Mouse (Mus musculus): Measurements from ENCODE around the gene Pdcl.

Gene Pdcl

DNA sequence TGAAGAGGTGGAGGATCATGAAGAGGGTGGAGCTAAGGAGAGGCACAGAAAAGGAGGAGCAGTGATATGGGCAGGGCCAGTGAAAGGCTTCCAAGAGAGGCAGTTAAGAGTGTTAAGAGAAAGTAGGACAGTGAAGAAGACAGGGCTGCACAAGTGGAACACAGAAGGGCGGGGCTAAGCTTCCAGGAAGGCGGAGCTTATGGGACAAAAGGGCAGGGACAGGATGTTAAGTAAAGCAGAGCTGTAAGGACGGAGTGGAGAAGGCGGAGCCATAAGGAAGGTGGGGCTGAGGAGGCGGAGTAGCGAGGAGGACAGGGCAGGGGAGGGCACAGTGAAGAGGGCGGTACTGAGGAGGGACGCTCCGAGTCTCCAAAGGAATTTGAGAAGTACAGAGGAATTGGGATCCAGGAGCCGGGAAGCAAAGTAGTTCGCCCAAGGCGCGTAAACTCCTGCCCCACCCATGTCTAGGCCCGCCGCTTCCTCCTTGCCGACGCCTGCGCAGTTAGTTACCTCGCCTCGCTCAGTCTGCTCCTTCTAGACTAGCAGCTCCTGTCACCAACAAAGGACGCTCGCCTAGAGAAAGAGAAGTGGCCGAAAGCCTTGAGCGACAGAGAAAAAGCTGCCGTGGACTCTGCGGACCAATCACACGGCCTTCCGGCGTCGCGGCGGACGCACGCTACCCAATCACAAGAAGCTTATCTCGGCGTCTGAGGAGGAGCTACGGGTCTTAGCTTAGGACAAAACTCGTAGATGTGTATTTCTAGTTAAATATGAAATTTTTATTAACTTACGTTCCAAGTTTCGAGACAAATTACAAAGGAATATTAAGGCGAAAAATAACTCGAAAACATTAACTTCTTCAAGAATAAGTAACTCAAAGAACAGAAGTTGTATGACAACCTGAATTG lies at the start of gene Pdcl:
Gene Pdcl, minus strand, starts transcription at position 700 of the 908 bp plus-strand sequence.
- DNase-seq (ENCODE audit: low read depth, low spot score) = peak; percentile 95

DNA sequence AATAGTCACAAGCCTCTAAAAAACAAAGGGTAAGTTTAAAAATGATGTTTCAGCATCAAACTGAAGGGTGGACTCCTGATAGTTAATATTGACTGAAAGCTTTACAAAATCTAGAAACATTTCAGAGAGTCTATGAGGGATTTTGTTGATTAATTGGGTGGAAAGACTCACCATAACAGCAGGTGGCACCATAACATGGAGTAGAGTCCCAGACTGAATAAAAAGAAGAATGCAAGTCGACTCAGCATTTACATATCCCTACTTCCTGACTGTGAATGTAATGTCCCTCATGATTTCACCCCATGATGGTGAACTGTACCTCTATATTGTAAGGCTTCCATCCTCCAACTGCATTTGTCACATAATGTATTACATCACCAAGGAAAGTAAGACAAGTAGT lies 36.4 kb upstream of the Pdcl start:
- DNase-seq (ENCODE audit: low read depth, low spot score) = no peak

DNA sequence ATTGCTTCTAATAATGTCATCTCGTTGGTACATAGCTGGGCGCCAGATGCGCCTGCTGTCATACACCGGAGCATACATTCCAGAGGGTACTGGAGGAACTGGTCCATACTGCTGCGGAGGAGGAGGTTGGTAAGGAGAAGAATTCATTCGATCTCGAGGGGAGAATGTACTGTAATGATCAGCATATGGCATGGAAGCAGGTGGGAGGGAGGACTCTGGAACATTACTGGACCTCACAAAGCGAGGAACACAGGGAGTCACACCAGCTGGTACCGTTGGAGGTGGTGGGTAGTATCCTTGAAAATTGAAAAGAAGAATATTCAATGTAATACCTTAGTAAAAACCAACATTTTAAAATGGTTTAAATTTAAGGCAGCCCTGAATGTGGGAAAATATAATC lies 23.8 kb upstream of the Pdcl start:
- no peak for DNase-seq (ENCODE audit: low read depth, low spot score)

DNA sequence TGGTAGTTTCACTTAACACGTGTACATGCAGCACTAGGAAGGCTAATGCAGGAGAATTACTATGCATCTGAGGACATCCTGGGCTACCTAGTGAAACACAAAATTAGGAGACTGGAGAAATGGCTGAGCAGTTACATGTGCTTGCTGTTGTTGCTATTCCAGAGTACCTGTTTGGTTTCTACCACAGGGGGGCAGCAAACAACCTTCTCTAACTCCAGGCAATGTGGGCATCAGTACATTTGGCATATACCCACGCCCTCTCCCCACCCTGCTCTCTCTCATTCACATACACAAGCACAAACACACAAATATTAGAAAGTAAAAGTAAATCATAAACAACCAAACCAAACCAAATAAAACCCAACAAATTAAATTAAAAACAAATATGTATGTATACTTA lies 21.1 kb upstream of the Pdcl start:
- peak; percentile 39 for DNase-seq (ENCODE audit: low read depth, low spot score)

DNA sequence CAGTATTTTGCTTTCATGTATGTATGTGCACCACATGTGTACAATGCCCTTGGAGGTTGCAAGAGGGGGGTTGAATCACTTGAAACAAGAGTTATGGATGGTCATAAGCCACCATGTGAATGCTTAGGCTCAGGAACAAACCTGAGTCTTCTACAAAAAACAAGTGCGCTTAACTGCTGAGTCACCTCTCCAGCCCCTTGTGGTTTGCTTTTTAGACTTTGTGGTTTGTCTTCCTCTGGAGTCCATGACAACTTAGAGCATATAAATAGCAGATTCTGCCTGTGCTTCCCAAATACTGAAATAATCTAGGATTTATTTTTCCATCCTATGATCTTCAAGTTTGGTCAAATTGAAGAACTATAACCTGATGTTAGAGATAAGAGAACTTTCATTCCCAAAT lies 16.9 kb upstream of the Pdcl start:
- DNase-seq (ENCODE audit: low read depth, low spot score) = no peak

DNA sequence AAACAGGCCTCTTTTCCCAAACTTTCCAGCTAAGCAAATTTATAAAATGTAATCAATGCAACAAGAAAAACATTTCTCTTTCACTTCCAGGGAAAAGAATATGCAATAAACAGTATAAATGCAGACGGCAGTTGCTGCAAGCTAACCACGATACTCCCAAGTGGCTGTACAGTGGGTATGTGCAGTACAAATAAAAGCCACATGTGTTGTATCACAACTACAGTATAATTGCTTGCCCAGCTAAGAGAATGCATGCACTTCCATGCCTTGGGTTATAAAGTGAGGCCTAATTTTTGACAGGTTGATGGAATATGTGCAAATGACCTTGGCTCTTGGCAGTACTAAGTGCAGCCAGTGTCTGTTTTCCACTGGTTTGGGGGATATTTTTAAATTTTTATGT lies 11.5 kb upstream of the Pdcl start:
- DNase-seq (ENCODE audit: low read depth, low spot score) = no peak

DNA sequence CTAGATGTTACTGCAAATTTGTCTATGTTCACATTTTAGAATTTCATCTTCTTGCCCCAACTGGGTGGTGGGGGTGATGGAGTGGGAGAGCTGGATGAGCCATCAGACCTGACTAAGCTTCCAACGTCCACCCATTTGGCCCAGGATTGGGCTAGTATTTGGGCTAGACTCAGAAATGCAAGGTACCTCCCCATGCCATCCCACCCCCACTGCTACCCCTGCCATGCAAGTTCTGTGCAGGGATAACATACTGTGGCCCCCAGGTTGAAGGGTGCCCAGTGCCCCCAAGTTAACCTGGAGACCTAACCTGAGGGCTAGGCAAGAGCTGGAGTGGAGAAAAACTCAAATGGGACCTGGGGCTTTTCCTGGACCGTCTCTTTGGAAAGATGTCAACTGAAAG lies 776 bp upstream of the Pdcl start:
- DNase-seq (ENCODE audit: low read depth, low spot score) = no peak

DNA sequence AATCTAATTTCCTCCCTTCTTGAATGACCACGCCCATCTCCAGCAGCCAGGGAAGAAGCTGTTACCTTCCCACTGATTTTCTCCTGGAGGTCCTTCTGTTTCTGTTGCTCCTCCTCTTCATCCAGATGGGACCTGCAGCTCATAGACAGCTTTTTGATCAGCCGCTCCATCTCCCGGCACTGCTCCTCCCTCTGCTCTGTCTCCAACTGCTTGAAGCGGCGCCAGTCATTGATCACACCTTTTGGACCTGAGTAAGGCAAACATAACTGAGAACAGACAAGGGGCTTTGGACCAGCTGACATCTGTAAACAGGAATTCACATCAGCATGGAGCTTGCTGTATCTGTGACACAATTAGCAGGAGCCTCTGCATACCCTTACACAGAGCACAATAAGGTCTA lies 3.6 kb downstream of the Pdcl start:
- DNase-seq (ENCODE audit: low read depth, low spot score) = no peak

DNA sequence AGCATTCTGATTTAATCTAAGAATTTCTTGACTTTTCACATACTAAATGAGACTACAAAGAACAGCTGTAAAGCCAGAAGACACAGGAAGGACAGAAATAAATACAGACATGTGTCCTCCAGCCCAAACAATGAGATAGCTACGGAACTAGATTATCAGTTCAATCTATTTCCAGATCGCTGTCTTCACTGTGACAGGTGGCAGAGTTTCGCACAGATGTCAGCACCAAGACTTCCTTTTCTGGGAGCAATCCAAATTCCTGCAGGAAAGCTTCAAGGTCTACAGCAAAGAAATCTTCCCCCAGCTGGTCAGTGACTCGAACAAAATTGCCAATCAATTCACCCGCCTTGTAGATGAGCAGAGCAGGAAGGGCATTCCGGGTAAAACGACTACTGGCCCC lies 7.5 kb downstream of the Pdcl start:
- DNase-seq (ENCODE audit: low read depth, low spot score) = peak; percentile 73

DNA sequence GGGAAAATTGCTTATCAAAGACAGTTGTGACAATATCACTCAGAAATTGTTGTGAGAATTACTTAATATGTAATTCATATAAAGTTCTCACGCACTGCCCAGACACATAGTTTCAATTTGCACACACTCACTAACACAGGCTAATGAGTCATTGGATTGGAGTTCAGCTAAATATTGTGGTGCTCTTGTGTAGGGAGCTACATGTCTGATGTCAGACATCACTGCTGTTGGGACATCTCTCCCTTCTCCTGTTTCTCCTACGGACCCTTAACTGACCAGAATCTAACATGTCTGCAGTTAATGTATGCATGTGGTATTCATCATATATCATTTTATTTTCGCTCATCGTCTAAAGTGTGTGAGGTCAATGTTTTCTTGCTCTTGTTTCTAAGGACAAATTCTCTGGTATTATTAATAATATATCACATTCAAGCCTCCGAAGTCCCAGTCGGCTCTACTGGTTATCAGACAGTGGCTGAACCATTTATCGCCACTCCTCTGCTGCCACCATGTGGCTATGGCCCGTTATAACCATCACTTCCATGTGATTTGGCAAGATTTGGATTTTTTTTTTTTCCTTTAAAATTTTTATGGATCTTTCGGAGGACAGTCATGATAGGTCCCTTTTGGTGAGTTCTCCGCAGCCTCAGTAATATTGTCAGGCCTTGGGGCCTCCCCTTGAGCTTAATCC lies 20.5 kb downstream of the Pdcl start:
- no peak for DNase-seq (ENCODE audit: low read depth, low spot score)

DNA sequence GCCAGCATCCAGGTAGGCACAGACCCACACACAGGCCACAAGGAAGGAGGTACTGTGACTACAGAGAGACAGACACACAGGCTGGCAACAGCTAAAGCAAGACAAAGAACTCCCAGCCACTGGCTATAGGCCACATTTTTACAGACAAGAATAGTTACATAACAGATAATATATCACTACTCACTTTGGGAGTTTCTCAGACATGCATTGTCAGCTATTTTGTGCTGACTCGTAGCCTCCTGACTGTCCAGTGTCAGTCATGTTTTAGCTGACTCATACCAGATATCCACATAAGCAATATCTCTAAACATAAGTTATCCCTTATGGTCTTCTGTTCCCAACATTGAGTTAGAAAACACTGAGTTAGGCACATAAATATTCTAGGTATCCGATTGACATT lies 25.8 kb downstream of the Pdcl start:
- DNase-seq (ENCODE audit: low read depth, low spot score) = no peak

DNA sequence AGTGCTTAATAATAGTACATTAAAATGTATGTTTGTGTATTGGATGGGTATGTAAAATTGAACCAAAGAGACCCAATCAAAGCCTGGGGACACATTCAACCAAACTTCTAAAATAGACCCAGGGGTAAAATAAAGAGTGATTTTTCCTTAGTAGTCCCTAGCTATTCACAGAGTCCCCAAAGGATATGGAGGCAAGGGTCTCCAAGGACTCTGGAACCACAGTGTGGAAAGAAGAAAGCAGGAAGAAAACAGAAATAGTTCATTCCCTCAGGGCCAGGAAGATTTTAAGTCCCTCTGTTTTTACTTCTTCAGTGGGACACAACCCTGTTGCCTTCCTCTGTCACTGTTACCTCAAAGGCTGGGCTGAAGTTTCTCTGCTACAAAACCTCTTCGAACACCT lies 32.9 kb downstream of the Pdcl start, which contains the start of gene Olfr368:
Gene Olfr368, plus strand, starts transcription at position 301 of the 400 bp plus-strand sequence.
- no peak for DNase-seq (ENCODE audit: low read depth, low spot score)
